Mouse (Mus musculus) effector memory CD4-positive, alpha-beta T cell, adult 5 months (primary cell): Measurements from ENCODE around the gene Cntnap2. TPM values are rescaled to one million over a fixed set of nuclear protein-coding genes. Genes with fewer than 3 reads are reported as not detected.

Source experiments
- polyA plus RNA-seq: library from polyadenylated mRNA; unstranded; fragments of 100-300 nt; shearing (Covaris generic); gene quantifications from one replicate; pipeline ENCODE4 v1.2.1, GENCODE M21; 2017

The Cntnap2 gene
- 0.11 TPM for polyA plus RNA-seq

GRCm38 (mm10) chr6:45059091-45059490 lies at the start of gene Cntnap2:
Gene Cntnap2 (plus strand): TSS chr6:45059357.

